Mouse (Mus musculus): ENCODE results near the gene Zkscan7. TPM values are rescaled to one million over a fixed set of nuclear protein-coding genes. Genes with fewer than 3 reads are reported as not detected.
A peak's percentile ranks its signal among the peaks of the same experiment; 100 is the strongest.

Gene Zkscan7
- 1.1 and 1.5 TPM in 2 replicates for polyA plus RNA-seq (2014; fragmentation: Nextera tagmentation; extraction: Ambion mirVana)

- 71% methylated on average over 3 of the region's 3 CpGs for WGBS
- Histone ChIP-seq H3K4me1 (ENCODE audit: control insufficient read depth in 2 of 2, insufficient read depth in 2 of 2, low read length in 2 of 2) (peaks cover 0 to 2% of the 10 kb centered on the region in 2 experiments; a peak in 1 of 4 replicates), H3K4me2 (ENCODE audit: low read length) (peak within 1 kb of the TSS; percentile 74), H3K27ac (replicated peaks in 1 of 2; ENCODE audit: control insufficient read depth in 1 of 2, insufficient read depth in 1 of 2, low read depth in 2 of 2, low read length in 2 of 2) (no peak within 1 kb of the TSS), H3K27me3 (ENCODE audit: control insufficient read depth, insufficient read depth, low read length) (peaks cover 3% of the 10 kb centered on the region; the same call in 1 of the 2 replicates), H3K36me3 (ENCODE audit: control insufficient read depth, insufficient read depth, low read length) (0 out of 2 replicates have a peak, but pooled peaks cover 10% of the 10 kb centered on the region), H3K9ac (ENCODE audit: low read length) (no peak within 1 kb of the TSS), H3K4me3 (ENCODE audit: control insufficient read depth in 1 of 2, insufficient read depth in 1 of 2, low read depth in 1 of 2, low read length in 2 of 2) (peak within 1 kb of the TSS; percentile 66 to 78; a peak in 3 of 4 replicates), H3K9me3 (ENCODE audit: control insufficient read depth, low read length) (no peaks in the 10 kb centered on the region)
- ATAC-seq (ENCODE audit: insufficient number of reproducible peaks, insufficient read depth, low FRiP score, low read depth), result no peak
These were observed at the start of gene Zkscan7 for GRCm38 (mm10) chr9:122885385-122885784. TSS of gene Zkscan7 (plus strand) at chr9:122885685.

- Histone ChIP-seq H3K9me3 (ENCODE audit: control insufficient read depth, low read length) (no peaks in the 10 kb centered on the region), H3K27me3 (ENCODE audit: control insufficient read depth, insufficient read depth, low read length) (no peaks in the 10 kb centered on the region), H3K4me1 (ENCODE audit: control insufficient read depth in 2 of 2, insufficient read depth in 2 of 2, low read length in 2 of 2) (peaks cover 9 to 15% of the 10 kb centered on the region in 2 experiments), H3K9ac (ENCODE audit: low read length) (no peak overlapping the region), H3K36me3 (ENCODE audit: control insufficient read depth, insufficient read depth, low read length) (peaks cover 12% of the 10 kb centered on the region), H3K27ac (replicated peaks in 1 of 2; ENCODE audit: control insufficient read depth in 1 of 2, insufficient read depth in 1 of 2, low read depth in 2 of 2, low read length in 2 of 2) (no peak overlapping the region), H3K4me2 (ENCODE audit: low read length) (no peak overlapping the region), H3K4me3 (ENCODE audit: control insufficient read depth in 1 of 2, insufficient read depth in 1 of 2, low read depth in 1 of 2, low read length in 2 of 2) (no peak overlapping the region)
- 74% methylated on average over 9 of the region's 9 CpGs for WGBS
- no peak for ATAC-seq (ENCODE audit: insufficient number of reproducible peaks, insufficient read depth, low FRiP score, low read depth)
These were observed 49.4 kb upstream of the Zkscan7 start for GRCm38 (mm10) chr9:122836126-122836525.

- Histone ChIP-seq H3K27ac (replicated peaks in 1 of 2; ENCODE audit: control insufficient read depth in 1 of 2, insufficient read depth in 1 of 2, low read depth in 2 of 2, low read length in 2 of 2) (peak overlapping the region; percentile 23 to 31; a peak in 2 of 4 replicates), H3K36me3 (ENCODE audit: control insufficient read depth, insufficient read depth, low read length) (peaks cover 12% of the 10 kb centered on the region), H3K9me3 (ENCODE audit: control insufficient read depth, low read length) (no peaks in the 10 kb centered on the region), H3K4me1 (ENCODE audit: control insufficient read depth in 2 of 2, insufficient read depth in 2 of 2, low read length in 2 of 2) (peaks cover 9 to 15% of the 10 kb centered on the region in 2 experiments), H3K27me3 (ENCODE audit: control insufficient read depth, insufficient read depth, low read length) (no peaks in the 10 kb centered on the region), H3K4me3 (ENCODE audit: control insufficient read depth in 1 of 2, insufficient read depth in 1 of 2, low read depth in 1 of 2, low read length in 2 of 2) (no peak overlapping the region), H3K4me2 (ENCODE audit: low read length) (no peak overlapping the region), H3K9ac (ENCODE audit: low read length) (no peak overlapping the region)
- WGBS, result 44% methylated on average over 6 of the region's 6 CpGs
- ATAC-seq (ENCODE audit: insufficient number of reproducible peaks, insufficient read depth, low FRiP score, low read depth), result no peak
These were observed 48.7 kb upstream of the Zkscan7 start for GRCm38 (mm10) chr9:122836790-122837189.

GRCm38 (mm10) chr9:122837216-122837615 lies 48.3 kb upstream of the Zkscan7 start:
- no peaks in the 10 kb centered on the region for H3K27me3 ChIP-seq (ENCODE audit: control insufficient read depth, insufficient read depth, low read length)
- H3K9ac ChIP-seq (ENCODE audit: low read length), result no peak overlapping the region
- H3K4me3 ChIP-seq (ENCODE audit: control insufficient read depth in 1 of 2, insufficient read depth in 1 of 2, low read depth in 1 of 2, low read length in 2 of 2), result no peak overlapping the region
- H3K4me1 ChIP-seq (ENCODE audit: control insufficient read depth in 2 of 2, insufficient read depth in 2 of 2, low read length in 2 of 2), result peaks cover 9 to 15% of the 10 kb centered on the region in 2 experiments
- H3K36me3 ChIP-seq (ENCODE audit: control insufficient read depth, insufficient read depth, low read length), result peaks cover 12% of the 10 kb centered on the region
- H3K27ac ChIP-seq (replicated peaks in 1 of 2; ENCODE audit: control insufficient read depth in 1 of 2, insufficient read depth in 1 of 2, low read depth in 2 of 2, low read length in 2 of 2), result peak overlapping the region; percentile 23 to 31; a peak in 3 of 4 replicates
- ATAC-seq (ENCODE audit: insufficient number of reproducible peaks, insufficient read depth, low FRiP score, low read depth), result no peak
- H3K9me3 ChIP-seq (ENCODE audit: control insufficient read depth, low read length), result no peaks in the 10 kb centered on the region
- H3K4me2 ChIP-seq (ENCODE audit: low read length), result no peak overlapping the region
- WGBS, result 82% methylated on average over 4 of the region's 4 CpGs

- H3K9me3 ChIP-seq (ENCODE audit: control insufficient read depth, low read length), result no peaks in the 10 kb centered on the region
- H3K4me3 ChIP-seq (ENCODE audit: control insufficient read depth in 1 of 2, insufficient read depth in 1 of 2, low read depth in 1 of 2, low read length in 2 of 2), result no peak overlapping the region
- H3K27ac ChIP-seq (replicated peaks in 1 of 2; ENCODE audit: control insufficient read depth in 1 of 2, insufficient read depth in 1 of 2, low read depth in 2 of 2, low read length in 2 of 2), result no peak overlapping the region
- H3K27me3 ChIP-seq (ENCODE audit: control insufficient read depth, insufficient read depth, low read length), result no peaks in the 10 kb centered on the region
- ATAC-seq (ENCODE audit: insufficient number of reproducible peaks, insufficient read depth, low FRiP score, low read depth), result no peak
- peaks cover 9 to 15% of the 10 kb centered on the region in 2 experiments for H3K4me1 ChIP-seq (ENCODE audit: control insufficient read depth in 2 of 2, insufficient read depth in 2 of 2, low read length in 2 of 2)
- 19% methylated on average over 16 of the region's 16 CpGs for WGBS
- H3K9ac ChIP-seq (ENCODE audit: low read length), result peak overlapping the region; percentile 2; the same call in 1 of the 2 replicates
- H3K4me2 ChIP-seq (ENCODE audit: low read length), result peak overlapping the region; percentile 42
- peaks cover 12% of the 10 kb centered on the region for H3K36me3 ChIP-seq (ENCODE audit: control insufficient read depth, insufficient read depth, low read length)
These were observed 47.8 kb upstream of the Zkscan7 start for GRCm38 (mm10) chr9:122837680-122838079.

GRCm38 (mm10) chr9:122843760-122844159 lies 41.7 kb upstream of the Zkscan7 start, which contains the start of gene Gm35549:
TSS of gene Gm35549 (minus strand) at chr9:122844035.
- Histone ChIP-seq H3K27me3 (ENCODE audit: control insufficient read depth, insufficient read depth, low read length) (no peaks in the 10 kb centered on the region), H3K36me3 (ENCODE audit: control insufficient read depth, insufficient read depth, low read length) (peaks cover 6% of the 10 kb centered on the region), H3K4me2 (ENCODE audit: low read length) (no peak within 1 kb of the TSS), H3K4me1 (ENCODE audit: control insufficient read depth in 2 of 2, insufficient read depth in 2 of 2, low read length in 2 of 2) (no peaks in the 10 kb centered on the region), H3K9me3 (ENCODE audit: control insufficient read depth, low read length) (peaks cover 6% of the 10 kb centered on the region), H3K27ac (replicated peaks in 1 of 2; ENCODE audit: control insufficient read depth in 1 of 2, insufficient read depth in 1 of 2, low read depth in 2 of 2, low read length in 2 of 2) (no peak within 1 kb of the TSS), H3K4me3 (ENCODE audit: control insufficient read depth in 1 of 2, insufficient read depth in 1 of 2, low read depth in 1 of 2, low read length in 2 of 2) (no peak within 1 kb of the TSS), H3K9ac (ENCODE audit: low read length) (no peak within 1 kb of the TSS)
- no peak for ATAC-seq (ENCODE audit: insufficient number of reproducible peaks, insufficient read depth, low FRiP score, low read depth)
- 71% methylated on average over 3 of the region's 3 CpGs for WGBS

GRCm38 (mm10) chr9:122845621-122846020 lies 39.9 kb upstream of the Zkscan7 start:
- 72% methylated on average over 3 of the region's 3 CpGs for WGBS

GRCm38 (mm10) chr9:122846156-122846555 lies 39.3 kb upstream of the Zkscan7 start:
- no peak overlapping the region for H3K9ac ChIP-seq (ENCODE audit: low read length)
- no peak overlapping the region; a peak in 1 of 4 replicates for H3K27ac ChIP-seq (replicated peaks in 1 of 2; ENCODE audit: control insufficient read depth in 1 of 2, insufficient read depth in 1 of 2, low read depth in 2 of 2, low read length in 2 of 2)
- peaks cover 28% of the 10 kb centered on the region for H3K36me3 ChIP-seq (ENCODE audit: control insufficient read depth, insufficient read depth, low read length)
- H3K4me1 ChIP-seq (ENCODE audit: control insufficient read depth in 2 of 2, insufficient read depth in 2 of 2, low read length in 2 of 2), result no peaks in the 10 kb centered on the region
- H3K27me3 ChIP-seq (ENCODE audit: control insufficient read depth, insufficient read depth, low read length), result no peaks in the 10 kb centered on the region
- H3K4me2 ChIP-seq (ENCODE audit: low read length), result no peak overlapping the region
- ATAC-seq (ENCODE audit: insufficient number of reproducible peaks, insufficient read depth, low FRiP score, low read depth), result 0 out of 2 replicates have a peak, but pooled peaks have one; percentile 17
- H3K9me3 ChIP-seq (ENCODE audit: control insufficient read depth, low read length), result peaks cover 6% of the 10 kb centered on the region
- no peak overlapping the region for H3K4me3 ChIP-seq (ENCODE audit: control insufficient read depth in 1 of 2, insufficient read depth in 1 of 2, low read depth in 1 of 2, low read length in 2 of 2)

More at GRCm38 (mm10) chr9:122845621-122846020, 39.9 kb upstream of the Zkscan7 start:
- no peak overlapping the region for H3K9ac ChIP-seq (ENCODE audit: low read length)
- no peak overlapping the region for H3K4me2 ChIP-seq (ENCODE audit: low read length)
- H3K27me3 ChIP-seq (ENCODE audit: control insufficient read depth, insufficient read depth, low read length), result no peaks in the 10 kb centered on the region
- H3K36me3 ChIP-seq (ENCODE audit: control insufficient read depth, insufficient read depth, low read length), result peaks cover 23% of the 10 kb centered on the region
- H3K27ac ChIP-seq (replicated peaks in 1 of 2; ENCODE audit: control insufficient read depth in 1 of 2, insufficient read depth in 1 of 2, low read depth in 2 of 2, low read length in 2 of 2), result no peak overlapping the region
- H3K9me3 ChIP-seq (ENCODE audit: control insufficient read depth, low read length), result peaks cover 6% of the 10 kb centered on the region
- ATAC-seq (ENCODE audit: insufficient number of reproducible peaks, insufficient read depth, low FRiP score, low read depth), result no peak
- H3K4me1 ChIP-seq (ENCODE audit: control insufficient read depth in 2 of 2, insufficient read depth in 2 of 2, low read length in 2 of 2), result no peaks in the 10 kb centered on the region
- H3K4me3 ChIP-seq (ENCODE audit: control insufficient read depth in 1 of 2, insufficient read depth in 1 of 2, low read depth in 1 of 2, low read length in 2 of 2), result no peak overlapping the region

All from heart, embryonic 14.5 days (tissue).